ENCODE assay signal across 21 mouse cellular contexts in genomic region chr4:104438730-104439129, GRCm38 (mm10).
DNase-seq lines count a peak whose midpoint lies in the region; ATAC-seq and TF ChIP-seq lines count a peak whose summit lies in the region.
"Had no signal": no experiment of that assay in that cellular context is flagged by ENCODE, and none has a peak within 500 bp of the region (broad histone marks: within the 10 kb centered on the region; RNA-seq: fewer than 3 reads in every experiment).

No protein-coding gene starts in this region.

- DNase-seq in liver, result peak; percentile 5
- DNase-seq in liver, embryonic 11.5 days (ENCODE audit: low spot score), result no peak
- DNase-seq in liver, postnatal 0 days, result peak; percentile 44
- no peak for DNase-seq in hindbrain, embryonic 11.5 days (ENCODE audit: low spot score)
- DNase-seq: adrenal gland, adult 2 months; adrenal gland, postnatal 10 days; adrenal gland, postnatal 25 days; cerebellum, adult 11 months; cerebellum, adult 18-20 months; cerebellum, adult 8-10 months; cerebellum, adult 9-11 months; cerebellum, postnatal 14 days; cerebellum, postnatal 36 days; embryo, embryonic 11 days had no signal

- no peak for ATAC-seq in liver, embryonic 11.5 days (replicated peaks; ENCODE audit: low FRiP score)
- peak; percentile 59; the same call in 1 of the 2 replicates for ATAC-seq in liver, embryonic 16.5 days (ENCODE audit: low read depth)
- peak; percentile 81 for ATAC-seq in liver, postnatal 0 days
- ATAC-seq in hindbrain, embryonic 11.5 days (ENCODE audit: low FRiP score), result no peak
- ATAC-seq: forebrain, embryonic 16.5 days had no signal

- H3K4me1 ChIP-seq in liver, embryonic 11.5 days (replicated peaks; ENCODE audit: control insufficient read depth, insufficient read depth, low read length), result no peaks in the 10 kb centered on the region
- H3K4me1 ChIP-seq in liver, embryonic 16.5 days (ENCODE audit: control insufficient read depth, low read depth, low read length), result no peaks in the 10 kb centered on the region
- no peaks in the 10 kb centered on the region for H3K4me1 ChIP-seq in liver, postnatal 0 days (ENCODE audit: insufficient read depth)
- H3K4me1 ChIP-seq in hindbrain, embryonic 11.5 days (replicated peaks; ENCODE audit: control insufficient read depth, insufficient read depth, low read length), result no peaks in the 10 kb centered on the region
- H3K4me1 ChIP-seq: embryonic facial prominence, embryonic 15.5 days had no signal

- no peaks in the 10 kb centered on the region for H3K27me3 ChIP-seq in liver, embryonic 11.5 days (replicated peaks; ENCODE audit: control insufficient read depth, insufficient read depth, low read length)
- no peaks in the 10 kb centered on the region for H3K27me3 ChIP-seq in liver, embryonic 16.5 days (ENCODE audit: control insufficient read depth, insufficient read depth, low read depth, low read length)
- no peaks in the 10 kb centered on the region for H3K27me3 ChIP-seq in liver, postnatal 0 days (ENCODE audit: insufficient read depth, low read length)
- no peaks in the 10 kb centered on the region for H3K27me3 ChIP-seq in hindbrain, embryonic 11.5 days (ENCODE audit: control insufficient read depth, insufficient read depth, low read length)
- H3K27me3 ChIP-seq: embryonic facial prominence, embryonic 13.5 days; embryonic facial prominence, embryonic 15.5 days; forebrain, embryonic 12.5 days had no signal

- 85% methylated on average over 4 of the region's 4 CpGs for WGBS in liver, embryonic 11.5 days
- 51% methylated on average over 4 of the region's 4 CpGs for WGBS in liver, embryonic 16.5 days (ENCODE audit: insufficient replicate concordance)
- 64% methylated on average over 4 of the region's 4 CpGs for whole genome bisulfite sequencing in liver, postnatal 0 days (ENCODE audit: insufficient replicate concordance)
- WGBS in hindbrain, embryonic 11.5 days, result 94% methylated on average over 4 of the region's 4 CpGs

- no peak for TF ChIP-seq EP300 in liver, postnatal 0 days (IDR thresholded peaks at IDR 0.05; ENCODE audit: low read depth)

- no peaks in the 10 kb centered on the region for H3K36me3 ChIP-seq in liver, embryonic 11.5 days (ENCODE audit: control insufficient read depth, insufficient read depth, low read length)
- no peaks in the 10 kb centered on the region for H3K36me3 ChIP-seq in liver, embryonic 16.5 days (ENCODE audit: control insufficient read depth, insufficient read depth)
- no peaks in the 10 kb centered on the region for H3K36me3 ChIP-seq in liver, postnatal 0 days (replicated peaks; ENCODE audit: insufficient read depth, low read length)
- no peaks in the 10 kb centered on the region for H3K36me3 ChIP-seq in hindbrain, embryonic 11.5 days (ENCODE audit: control insufficient read depth, insufficient read depth, low read length)
- H3K36me3 ChIP-seq: embryonic facial prominence, embryonic 13.5 days; embryonic facial prominence, embryonic 15.5 days; forebrain, embryonic 10.5 days; forebrain, embryonic 12.5 days had no signal

- H3K9ac ChIP-seq in liver, embryonic 11.5 days (ENCODE audit: low read depth, low read length), result no peak overlapping the region
- H3K9ac ChIP-seq in liver, embryonic 16.5 days (ENCODE audit: low read depth, low read length), result no peak overlapping the region
- H3K9ac ChIP-seq in liver, postnatal 0 days (replicated peaks), result no peak overlapping the region
- no peak overlapping the region for H3K9ac ChIP-seq in hindbrain, embryonic 11.5 days (ENCODE audit: low read depth, low read length)
- H3K9ac ChIP-seq: embryonic facial prominence, embryonic 13.5 days; embryonic facial prominence, embryonic 15.5 days; forebrain, embryonic 12.5 days had no signal

- no peak overlapping the region for H3K4me3 ChIP-seq in liver, embryonic 11.5 days (ENCODE audit: low read depth, low read length)
- no peak overlapping the region for H3K4me3 ChIP-seq in liver, embryonic 16.5 days (ENCODE audit: low read depth, low read length)
- no peak overlapping the region for H3K4me3 ChIP-seq in liver, postnatal 0 days (ENCODE audit: low read depth, low read length)
- no peak overlapping the region for H3K4me3 ChIP-seq in hindbrain, embryonic 11.5 days (ENCODE audit: low read depth, low read length)
- H3K4me3 ChIP-seq: embryonic facial prominence, embryonic 13.5 days; embryonic facial prominence, embryonic 15.5 days; erythroblast, embryonic 14.5 days; forebrain, embryonic 10.5 days; forebrain, embryonic 12.5 days had no signal

- H3K27ac ChIP-seq in liver, embryonic 11.5 days (ENCODE audit: low read depth, low read length), result no peak overlapping the region
- no peak overlapping the region for H3K27ac ChIP-seq in liver, embryonic 16.5 days (ENCODE audit: low read length)
- H3K27ac ChIP-seq in liver, postnatal 0 days (ENCODE audit: low read depth), result no peak overlapping the region
- no peak overlapping the region for H3K27ac ChIP-seq in hindbrain, embryonic 11.5 days (ENCODE audit: low read depth, low read length)
- H3K27ac ChIP-seq: embryonic facial prominence, embryonic 13.5 days; embryonic facial prominence, embryonic 15.5 days; forebrain, embryonic 10.5 days; forebrain, embryonic 12.5 days had no signal

- H3K4me2 ChIP-seq in liver, embryonic 11.5 days, result no peak overlapping the region
- H3K4me2 ChIP-seq in liver, embryonic 16.5 days (ENCODE audit: low read depth, low read length), result no peak overlapping the region
- H3K4me2 ChIP-seq in liver, postnatal 0 days (ENCODE audit: low read depth, low read length), result no peak overlapping the region
- no peak overlapping the region for H3K4me2 ChIP-seq in hindbrain, embryonic 11.5 days (replicated peaks; ENCODE audit: low read depth, low read length)
- H3K4me2 ChIP-seq: embryonic facial prominence, embryonic 13.5 days; embryonic facial prominence, embryonic 15.5 days; forebrain, embryonic 12.5 days had no signal

- no peaks in the 10 kb centered on the region for H3K9me3 ChIP-seq in liver, embryonic 11.5 days (ENCODE audit: control insufficient read depth, low read length)
- H3K9me3 ChIP-seq in liver, embryonic 16.5 days (replicated peaks; ENCODE audit: control insufficient read depth, low read length), result no peaks in the 10 kb centered on the region
- no peaks in the 10 kb centered on the region for H3K9me3 ChIP-seq in liver, postnatal 0 days (ENCODE audit: low read length)
- H3K9me3 ChIP-seq in hindbrain, embryonic 11.5 days (ENCODE audit: control insufficient read depth, low read length), result no peaks in the 10 kb centered on the region
- H3K9me3 ChIP-seq: embryonic facial prominence, embryonic 13.5 days; embryonic facial prominence, embryonic 15.5 days; forebrain, embryonic 10.5 days; forebrain, embryonic 12.5 days had no signal

- no peak for TF ChIP-seq CTCF in liver, postnatal 0 days (IDR thresholded peaks at IDR 0.05; ENCODE audit: low read depth)

Comparison
In these comparisons a context has a peak if more than half of its experiments do, and no peak if none do; other contexts are left out.
1. DNase-seq: peak in liver (single experiment) and liver, postnatal 0 days (single experiment); none in liver, embryonic 11.5 days (single experiment) and hindbrain, embryonic 11.5 days (single experiment).
2. ATAC-seq: peak in liver, embryonic 16.5 days (single experiment) and liver, postnatal 0 days (single experiment); none in liver, embryonic 11.5 days (single experiment) and hindbrain, embryonic 11.5 days (single experiment).